Mouse (Mus musculus) brain, embryonic 14.5 days (tissue): ENCODE measurements at regions not wholly inside any gene's neighbourhood (a gene's known extent, or its start where the extent isn't known, plus 50 kb on each side); places are given as distances from the start of the nearest gene placed in this dataset.
A peak's percentile ranks its signal among the peaks of the same experiment; 100 is the strongest.

Source experiments
- DNase-seq: peaks from one replicate; pipeline ENCODE4 v3.0.0-alpha.2; 2011; ENCODE audit warnings: low read depth
- CTCF ChIP-seq: fragments of 200-500 bp; IDR thresholded peaks from 2 replicates; pipeline ENCODE4 v1.5.1; 2012; ENCODE audit warnings: inconsistent platforms, mild to moderate bottlenecking, moderate library complexity, borderline replicate concordance; ENCODE audit not compliant: insufficient read depth, insufficient read length; ENCODE audit errors: extremely low read depth
- POLR2A ChIP-seq: fragments of 200-500 bp; IDR thresholded peaks from 2 replicates; pipeline ENCODE4 v1.6.1; 2012; ENCODE audit warnings: mild to moderate bottlenecking, inconsistent platforms, borderline replicate concordance; ENCODE audit not compliant: poor library complexity, insufficient read depth, insufficient read length, severe bottlenecking; ENCODE audit errors: extremely low read depth

DNA sequence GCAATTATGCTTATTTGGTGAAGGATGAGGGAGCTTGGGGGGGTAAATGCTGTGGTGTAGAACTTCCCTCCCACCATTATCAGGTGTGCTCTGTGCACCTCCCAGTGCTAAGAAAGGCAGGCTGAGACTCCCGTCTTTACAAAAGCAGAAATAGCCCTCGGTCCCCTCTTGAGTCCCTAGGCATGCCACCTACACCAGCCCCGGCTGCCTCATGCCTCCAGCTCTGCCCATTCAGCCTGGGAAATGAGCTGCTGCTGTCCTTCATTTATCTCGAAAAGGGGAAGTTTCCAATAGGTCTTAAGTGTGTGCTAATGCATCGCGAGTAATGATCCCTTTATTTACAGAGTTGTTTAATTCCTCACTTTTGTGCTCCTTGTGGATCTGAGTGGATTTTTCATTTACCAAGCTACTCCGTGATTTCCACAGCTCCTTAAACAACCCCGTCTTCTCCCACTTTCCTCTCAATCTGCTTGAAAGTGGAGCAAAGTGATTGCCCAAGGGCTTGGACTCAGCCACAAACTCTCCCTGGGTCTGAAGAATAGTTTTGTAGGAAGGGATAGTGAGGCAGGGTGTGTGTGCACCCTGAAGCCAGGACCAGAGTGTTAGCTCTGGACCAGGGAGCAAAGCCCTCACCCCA, 162.1 kb downstream of the Snx10 start:
- DNase-seq: no peak
- no peak for TF ChIP-seq POLR2A
- no peak for TF ChIP-seq CTCF

DNA sequence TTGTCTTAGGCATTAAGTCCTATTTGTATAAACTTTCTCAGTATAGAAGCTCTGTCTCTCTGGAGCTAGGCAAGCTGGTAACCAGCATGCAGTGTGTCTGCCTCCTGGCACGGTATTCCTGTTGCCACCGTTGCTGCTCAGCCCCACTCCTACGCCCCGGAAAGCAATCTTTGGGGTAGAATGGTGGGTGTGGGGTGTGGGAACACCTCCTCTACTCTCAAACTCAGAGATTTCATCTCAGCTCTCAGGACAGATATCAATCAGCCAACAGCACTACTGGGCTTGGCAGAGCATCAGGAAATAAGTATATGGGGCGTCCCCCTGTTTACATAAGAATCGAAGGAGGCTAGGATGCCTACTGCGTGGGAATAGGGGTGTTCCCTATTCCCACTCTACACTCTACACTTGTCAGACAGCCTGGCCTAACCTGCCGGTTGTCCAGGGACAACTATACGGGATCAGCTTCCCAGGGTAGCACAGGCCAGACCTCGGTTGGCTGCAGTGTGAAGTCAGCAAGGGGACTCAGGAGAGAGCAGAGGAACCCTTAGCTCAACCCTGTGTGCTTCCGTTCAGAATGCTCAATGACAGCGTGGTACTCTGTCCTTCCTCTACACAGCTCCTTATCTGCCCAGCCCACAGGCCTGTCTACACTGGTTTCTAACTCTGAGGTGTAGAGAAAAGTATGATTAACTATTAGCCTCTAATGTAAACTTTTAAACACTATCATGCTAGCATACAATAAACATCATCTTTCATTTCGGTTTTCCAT, 167.3 kb downstream of the Snx10 start:
- no peak for DNase-seq
- TF ChIP-seq POLR2A (no peak), CTCF (no peak)

DNA sequence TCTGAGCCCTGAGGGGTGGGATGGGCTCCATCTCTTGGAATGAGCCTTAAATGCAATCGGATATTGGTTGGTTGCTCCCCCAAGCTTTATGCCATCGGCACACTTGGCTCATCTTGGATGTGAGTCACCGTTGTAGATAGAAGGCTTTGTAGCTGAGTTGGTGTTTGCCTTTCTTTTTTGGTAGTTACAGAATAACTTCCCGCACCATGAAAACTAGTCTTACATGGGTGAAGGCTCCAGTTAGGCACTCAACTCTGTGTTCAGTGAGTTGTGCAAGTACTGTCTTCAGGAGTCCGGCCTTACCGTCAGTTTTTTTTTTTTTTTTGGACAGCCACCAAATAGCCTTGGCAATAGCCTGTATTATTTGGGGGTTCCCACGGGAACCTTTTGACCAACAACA, 170.3 kb downstream of the Snx10 start:
- no peak for TF ChIP-seq CTCF
- TF ChIP-seq POLR2A: no peak
- no peak for DNase-seq

DNA sequence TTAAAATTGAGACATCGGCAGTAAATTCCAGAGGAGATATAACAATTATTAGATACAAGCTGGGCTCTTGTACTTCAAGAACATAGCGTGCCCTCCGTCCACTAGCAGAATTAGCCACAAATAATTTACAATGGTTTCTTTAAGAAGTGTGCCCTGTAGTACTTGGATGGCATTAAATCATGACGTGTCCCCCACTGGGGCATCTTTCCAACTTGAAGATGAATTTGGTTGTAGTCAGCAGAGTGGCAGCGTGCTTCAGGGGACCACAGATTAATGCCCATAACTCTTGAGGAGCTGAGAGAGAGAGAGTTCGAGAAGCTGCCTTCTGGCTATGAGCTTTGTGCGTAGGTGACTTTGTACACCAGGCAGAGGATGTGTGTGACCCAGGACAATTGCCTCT, 172.7 kb downstream of the Snx10 start:
- no peak for DNase-seq
- TF ChIP-seq POLR2A: no peak
- no peak for TF ChIP-seq CTCF

DNA sequence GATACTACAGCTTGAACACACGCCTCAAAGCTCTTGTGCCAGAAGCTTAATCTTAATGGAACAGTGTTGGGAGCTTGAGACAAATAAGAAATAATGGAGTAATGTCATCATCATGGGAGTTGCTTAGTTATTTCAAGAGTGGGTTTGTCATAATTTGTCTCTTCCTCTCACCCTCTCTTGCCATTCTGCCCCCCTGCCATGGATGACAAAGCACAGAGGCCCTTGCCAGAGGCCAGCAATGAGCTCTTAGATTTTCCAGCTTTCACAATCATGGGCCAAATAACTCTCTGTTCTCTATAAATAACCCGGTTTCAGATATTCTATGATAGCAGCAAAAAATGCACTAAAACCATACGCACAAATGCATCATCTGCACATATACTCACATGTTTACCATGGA, 174.1 kb downstream of the Snx10 start:
- TF ChIP-seq POLR2A (no peak), CTCF (no peak)
- no peak for DNase-seq

DNA sequence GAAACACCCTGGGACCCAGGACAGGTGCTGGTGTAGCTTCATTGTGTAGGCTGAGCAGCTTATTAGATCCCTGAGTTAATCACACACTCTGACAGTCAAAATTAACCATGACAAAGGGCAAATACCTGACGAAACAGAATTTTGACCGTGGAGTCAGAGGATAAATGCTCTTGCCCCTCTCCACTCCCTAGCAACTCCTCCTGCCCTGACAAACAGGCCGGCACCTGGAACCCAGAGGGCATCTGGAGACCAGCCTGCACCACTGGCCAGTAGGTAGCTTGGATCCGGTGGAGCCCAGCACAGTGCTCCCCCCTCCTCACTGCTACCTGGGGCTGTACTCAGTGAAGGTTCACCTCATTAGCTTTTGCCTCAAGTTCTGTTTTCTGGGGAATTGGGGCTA, 174.5 kb downstream of the Snx10 start:
- DNase-seq: no peak
- TF ChIP-seq POLR2A: no peak

DNA sequence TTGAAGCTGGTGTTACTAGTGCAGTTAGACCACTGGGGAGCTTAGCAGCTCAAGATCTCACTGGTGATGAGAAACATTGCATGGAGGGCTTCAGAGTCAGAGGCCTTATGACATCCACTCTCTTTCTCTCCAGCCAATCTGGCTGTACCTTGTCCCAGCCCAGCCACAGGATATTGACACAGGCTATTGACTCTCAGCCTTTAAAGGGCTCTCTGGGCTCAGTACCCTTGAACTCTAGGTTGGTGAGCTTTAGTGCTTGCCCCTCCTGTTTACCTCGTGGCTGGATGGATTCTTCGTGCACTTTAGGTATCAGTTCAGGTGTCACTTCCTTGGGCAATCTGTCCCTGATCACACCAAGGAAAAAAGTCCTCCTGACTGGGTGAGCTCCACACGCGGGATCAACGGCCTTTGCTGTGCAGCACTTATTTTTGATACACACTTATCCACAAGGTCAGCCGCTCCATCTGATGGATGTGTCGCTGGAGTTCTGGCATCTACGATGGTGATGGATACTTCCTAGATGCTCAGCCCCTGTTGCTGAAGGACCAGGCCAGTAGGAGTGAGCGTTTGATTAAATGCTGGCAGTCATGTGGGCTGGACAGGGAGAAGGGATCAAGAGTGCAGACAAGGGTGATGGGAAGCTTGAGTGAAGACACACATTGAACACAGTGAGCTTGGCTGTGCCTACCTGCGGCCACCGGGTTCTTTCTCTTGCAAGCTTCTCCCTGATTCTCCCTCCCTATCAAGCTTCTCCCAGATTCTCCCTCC, 177.7 kb downstream of the Snx10 start:
- no peak for DNase-seq
- TF ChIP-seq POLR2A (no peak), CTCF (no peak)

DNA sequence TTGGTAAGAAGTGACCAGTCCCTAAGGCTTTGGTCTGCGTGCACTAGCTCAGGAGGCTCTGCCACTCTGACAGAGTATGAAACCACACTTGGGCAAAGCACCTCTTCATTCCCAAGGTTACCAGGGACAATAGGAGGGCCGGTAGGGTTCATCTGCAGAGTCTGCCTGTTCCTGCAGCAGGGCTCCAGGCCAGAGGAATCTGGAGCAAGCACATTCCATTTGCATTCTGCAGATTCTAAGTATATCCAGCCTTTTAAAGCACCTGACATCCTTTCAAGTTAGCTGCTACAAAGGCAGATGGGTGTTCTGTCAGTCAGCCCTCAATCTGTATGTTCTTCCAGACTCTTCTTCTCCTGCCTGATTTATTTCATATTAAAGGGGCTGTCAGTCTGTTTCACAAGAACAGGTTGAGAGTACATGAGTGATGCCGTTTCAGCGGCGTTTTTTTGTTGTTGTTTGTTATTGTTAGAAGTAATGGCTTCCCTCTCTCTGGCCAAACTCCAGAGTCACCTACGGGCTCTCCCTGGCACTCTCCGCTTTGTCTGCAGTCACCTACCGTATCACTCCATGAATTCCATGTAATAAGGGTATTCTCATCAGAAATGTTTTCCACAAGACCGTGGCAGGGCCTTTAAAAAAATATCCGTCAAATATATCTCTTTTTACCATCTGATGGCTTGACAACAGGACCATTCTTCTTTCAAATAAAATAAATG, 178.9 kb downstream of the Snx10 start:
- TF ChIP-seq CTCF (no peak), POLR2A (no peak)
- DNase-seq: peak; percentile 47

DNA sequence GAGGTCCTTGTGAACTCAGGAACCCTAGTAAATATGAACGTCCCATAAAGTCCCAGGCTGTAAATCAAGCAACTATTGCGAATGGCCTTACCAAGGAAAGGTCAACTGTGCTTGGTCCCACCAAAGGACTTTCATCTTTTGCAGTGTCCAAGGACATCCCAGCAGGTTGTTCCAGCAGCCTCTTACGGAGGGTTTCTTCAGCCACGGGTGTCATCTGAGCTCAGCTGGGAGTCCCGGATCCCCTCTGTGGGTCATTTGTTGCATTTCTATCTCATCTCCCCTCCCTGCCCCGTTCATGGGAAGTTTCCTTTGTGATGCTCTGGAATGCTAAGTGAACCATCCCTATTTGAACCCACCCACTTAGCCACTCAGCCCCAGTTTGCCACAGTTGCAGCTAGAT, 184.3 kb downstream of the Snx10 start:
- TF ChIP-seq POLR2A (no peak), CTCF (no peak)
- no peak for DNase-seq

DNA sequence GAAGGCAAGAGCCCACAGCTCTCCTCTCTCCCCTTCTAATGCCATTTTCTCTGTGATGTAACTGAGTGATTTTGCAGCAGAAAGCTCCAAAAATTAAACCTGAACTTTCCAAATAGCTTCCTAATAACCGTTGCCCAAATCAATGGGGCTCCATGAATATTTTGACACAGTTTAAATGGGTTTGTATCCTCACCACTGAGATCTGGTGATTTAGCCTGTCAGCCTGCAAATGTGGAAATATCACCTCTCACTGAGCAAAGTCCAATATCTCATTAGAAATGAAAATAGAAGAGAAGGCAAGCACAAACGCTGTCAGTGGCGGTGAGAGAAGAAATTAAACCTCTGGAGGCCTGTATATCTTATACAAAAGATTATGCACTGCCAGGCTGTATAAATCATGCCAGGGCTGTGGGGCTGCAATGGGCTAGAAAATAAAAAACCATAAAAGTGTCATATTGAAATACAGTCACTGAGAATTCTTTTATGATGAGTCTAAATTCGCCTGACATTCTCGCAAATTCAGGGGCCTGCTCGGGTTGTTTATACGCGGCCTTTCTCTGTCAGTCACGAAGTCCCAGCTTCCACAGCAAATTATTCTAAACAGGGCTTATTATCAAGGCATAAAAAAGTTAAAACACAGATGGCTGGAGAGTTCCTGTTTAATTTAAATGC, 185.1 kb downstream of the Snx10 start:
- DNase-seq: peak; percentile 55
- TF ChIP-seq CTCF: no peak
- no peak for TF ChIP-seq POLR2A

DNA sequence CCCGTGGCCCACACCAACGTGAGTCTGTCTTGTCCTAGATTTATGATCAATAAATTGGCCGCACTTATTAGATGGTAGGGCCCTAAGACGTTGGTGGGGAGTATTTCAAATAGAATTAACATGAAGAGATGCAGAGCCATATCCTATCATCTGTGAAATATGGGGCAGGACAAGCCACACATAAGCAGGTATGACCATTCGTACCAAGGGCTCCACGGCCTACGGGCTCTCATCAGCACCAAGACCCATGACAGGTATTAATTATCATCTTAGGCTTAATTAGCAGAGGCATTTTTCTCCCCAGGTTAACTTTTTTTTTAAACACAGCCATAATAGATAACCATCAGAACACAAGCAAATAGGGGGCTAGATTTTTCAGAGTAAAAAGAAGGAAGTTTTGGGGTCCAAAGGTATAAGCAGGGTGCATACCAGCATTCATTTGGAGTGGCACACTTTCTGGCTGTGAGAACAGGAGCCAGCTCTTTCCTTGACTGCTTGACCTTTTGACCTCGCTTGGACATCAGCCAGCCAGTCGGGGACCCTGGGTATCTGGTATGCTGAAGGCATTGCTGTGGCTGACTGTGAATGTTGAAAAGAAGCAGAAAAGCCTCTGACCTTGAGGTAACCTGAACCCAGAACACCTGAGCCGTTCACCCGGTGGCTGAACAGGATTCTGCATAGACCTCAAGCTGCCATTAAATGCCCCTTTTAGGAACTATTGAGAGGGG, 185.8 kb downstream of the Snx10 start:
- DNase-seq: no peak
- TF ChIP-seq POLR2A (no peak), CTCF (no peak)

DNA sequence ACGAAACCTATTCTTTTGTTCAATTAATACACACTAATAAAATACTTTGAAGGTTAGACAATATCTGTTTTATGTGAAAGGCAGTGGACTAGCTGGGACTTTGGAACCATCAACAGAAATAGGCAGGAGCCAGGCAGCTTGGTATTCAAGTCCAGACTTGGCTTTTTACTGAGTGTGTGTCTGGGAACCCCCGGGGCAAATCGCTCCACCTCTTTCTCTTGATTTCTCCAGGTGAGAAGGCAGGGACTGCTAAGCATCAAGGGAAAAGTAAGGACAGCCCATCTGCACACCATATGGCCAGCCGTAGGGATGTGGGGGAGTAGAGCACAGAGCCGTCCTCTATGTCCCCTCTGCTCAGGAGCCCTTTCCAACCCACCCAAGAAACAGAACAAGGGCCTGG, 186.5 kb downstream of the Snx10 start:
- no peak for DNase-seq
- TF ChIP-seq CTCF (no peak), POLR2A (no peak)
